In genomic region chr4:47324206-47324605, GRCm38 (mm10) we compare ENCODE assay signal across 26 mouse cellular contexts. TPM values are rescaled to one million over a fixed set of nuclear protein-coding genes. Genes with fewer than 3 reads are reported as not detected.
A peak's percentile ranks its signal among the peaks of the same experiment; 100 is the strongest.
DNase-seq lines count a peak whose midpoint lies in the region; ATAC-seq and TF ChIP-seq lines count a peak whose summit lies in the region.
"Had no signal": no experiment of that assay in that cellular context is flagged by ENCODE, and none has a peak within 500 bp of the region (broad histone marks: within the 10 kb centered on the region; RNA-seq: fewer than 3 reads in every experiment).

No protein-coding gene starts in this region.

- H3K9me3 ChIP-seq in liver, embryonic 11.5 days (ENCODE audit: control insufficient read depth, low read length) = no peaks in the 10 kb centered on the region
- H3K9me3 ChIP-seq in liver, postnatal 0 days (ENCODE audit: low read length) = no peaks in the 10 kb centered on the region
- no peaks in the 10 kb centered on the region for H3K9me3 ChIP-seq in liver, embryonic 15.5 days (replicated peaks)
- H3K9me3 ChIP-seq: embryonic facial prominence, embryonic 12.5 days; forebrain, embryonic 13.5 days; heart, embryonic 10.5 days; hindbrain, embryonic 12.5 days had no signal

- no peaks in the 10 kb centered on the region for H3K36me3 ChIP-seq in liver, embryonic 11.5 days (ENCODE audit: control insufficient read depth, insufficient read depth, low read length)
- no peaks in the 10 kb centered on the region for H3K36me3 ChIP-seq in liver, postnatal 0 days (replicated peaks; ENCODE audit: insufficient read depth, low read length)
- no peaks in the 10 kb centered on the region for H3K36me3 ChIP-seq in liver, embryonic 15.5 days (replicated peaks)
- H3K36me3 ChIP-seq: embryonic facial prominence, embryonic 12.5 days; heart, embryonic 10.5 days; hindbrain, embryonic 12.5 days had no signal

- TF ChIP-seq CTCF in liver, postnatal 0 days (IDR thresholded peaks at IDR 0.05; ENCODE audit: low read depth) = no peak

- 39% methylated on average over 1 of the region's 1 CpGs for WGBS in liver, embryonic 11.5 days
- 16% methylated on average over 1 of the region's 1 CpGs for WGBS in liver, postnatal 0 days (ENCODE audit: insufficient replicate concordance)
- WGBS in liver, embryonic 15.5 days (ENCODE audit: insufficient replicate concordance) = 11% methylated on average over 1 of the region's 1 CpGs

- no peaks in the 10 kb centered on the region for H3K27me3 ChIP-seq in liver, embryonic 11.5 days (replicated peaks; ENCODE audit: control insufficient read depth, insufficient read depth, low read length)
- no peaks in the 10 kb centered on the region for H3K27me3 ChIP-seq in liver, postnatal 0 days (ENCODE audit: insufficient read depth, low read length)
- H3K27me3 ChIP-seq in liver, embryonic 15.5 days = no peaks in the 10 kb centered on the region
- H3K27me3 ChIP-seq: CH12.LX; embryonic facial prominence, embryonic 12.5 days; forebrain, embryonic 13.5 days; hindbrain, embryonic 12.5 days; Patski had no signal

- H3K9ac ChIP-seq in liver, embryonic 11.5 days (ENCODE audit: low read depth, low read length) = no peak overlapping the region
- H3K9ac ChIP-seq in liver, postnatal 0 days (replicated peaks) = no peak overlapping the region
- no peak overlapping the region for H3K9ac ChIP-seq in liver, embryonic 15.5 days
- H3K9ac ChIP-seq: embryonic facial prominence, embryonic 12.5 days; forebrain, embryonic 13.5 days; forebrain, postnatal 0 days; hindbrain, embryonic 12.5 days had no signal

- no peak overlapping the region for H3K27ac ChIP-seq in liver, embryonic 11.5 days (ENCODE audit: low read depth, low read length)
- no peak overlapping the region for H3K27ac ChIP-seq in liver, postnatal 0 days (ENCODE audit: low read depth)
- H3K27ac ChIP-seq in liver, embryonic 15.5 days (replicated peaks) = no peak overlapping the region
- H3K27ac ChIP-seq: embryonic facial prominence, embryonic 12.5 days; forebrain, embryonic 13.5 days; heart, embryonic 10.5 days; hindbrain, embryonic 12.5 days had no signal

- no peak for DNase-seq in liver, embryonic 11.5 days (ENCODE audit: low spot score)
- no peak for DNase-seq in liver, postnatal 0 days
- no peak for DNase-seq in heart, adult 11 months
- no peak for DNase-seq in right cerebral cortex, postnatal 10 days (ENCODE audit: low spot score in 2 of 2)
- no peak for DNase-seq in embryo, embryonic 10 days (ENCODE audit: low spot score)
- DNase-seq: adrenal gland, postnatal 14 days; cerebellum, adult 18-20 months; cerebellum, adult 9-11 months; cerebellum, postnatal 36 days; embryo, embryonic 11 days; forebrain, postnatal 0 days; gastrocnemius, postnatal 14 days; heart, adult 18-20 months; heart, postnatal 10 days; heart, postnatal 4 days had no signal

- ATAC-seq in liver, embryonic 11.5 days (replicated peaks; ENCODE audit: low FRiP score) = 0 out of 2 replicates have a peak, but pooled peaks have one; percentile 31
- no peak for ATAC-seq in liver, postnatal 0 days
- ATAC-seq in erythroid progenitor cell, adult 5-6 weeks (replicated peaks; ENCODE audit: low FRiP score, poor library complexity, severe bottlenecking) = peak; percentile 54; the same call in 1 of the 2 replicates
- peak; percentile 40; the same call in 1 of the 2 replicates for ATAC-seq in liver, embryonic 15.5 days (ENCODE audit: insufficient read depth)
- ATAC-seq in megakaryocyte-erythroid progenitor cell, adult 5-6 weeks (replicated peaks; ENCODE audit: low FRiP score, low TSS enrichment, poor library complexity, severe bottlenecking) = peak; percentile 67
- ATAC-seq: activated CD4-positive, CD25-positive, alpha-beta regulatory T cell, adult 4 months; forebrain, embryonic 13.5 days; forebrain, postnatal 0 days; hindbrain, embryonic 16.5 days; Patski had no signal

- H3K4me3 ChIP-seq in liver, embryonic 11.5 days (ENCODE audit: low read depth, low read length) = no peak overlapping the region
- H3K4me3 ChIP-seq in liver, postnatal 0 days (ENCODE audit: low read depth, low read length) = no peak overlapping the region
- H3K4me3 ChIP-seq in liver, embryonic 15.5 days (replicated peaks) = no peak overlapping the region
- H3K4me3 ChIP-seq: embryonic facial prominence, embryonic 12.5 days; forebrain, embryonic 13.5 days; heart, embryonic 10.5 days; hindbrain, embryonic 12.5 days had no signal

- H3K4me1 ChIP-seq in liver, embryonic 11.5 days (replicated peaks; ENCODE audit: control insufficient read depth, insufficient read depth, low read length) = peaks cover 7% of the 10 kb centered on the region
- H3K4me1 ChIP-seq in liver, postnatal 0 days (ENCODE audit: insufficient read depth) = no peaks in the 10 kb centered on the region; the same call in 1 of the 2 replicates
- peaks cover 26% of the 10 kb centered on the region for H3K4me1 ChIP-seq in liver, embryonic 15.5 days (replicated peaks)
- H3K4me1 ChIP-seq: embryonic facial prominence, embryonic 12.5 days; forebrain, embryonic 13.5 days had no signal

- no peak for TF ChIP-seq EP300 in liver, postnatal 0 days (IDR thresholded peaks at IDR 0.05; ENCODE audit: low read depth)

- H3K4me2 ChIP-seq in liver, embryonic 11.5 days = no peak overlapping the region
- H3K4me2 ChIP-seq in liver, postnatal 0 days (ENCODE audit: low read depth, low read length) = no peak overlapping the region
- no peak overlapping the region for H3K4me2 ChIP-seq in liver, embryonic 15.5 days
- H3K4me2 ChIP-seq: embryonic facial prominence, embryonic 12.5 days; forebrain, embryonic 13.5 days; hindbrain, embryonic 12.5 days had no signal

RNA-seq across cellular contexts. Expression of gene Tgfbr1, which starts 28.8 kb away (rescaled TPM):
- 24.3 and 26.3 TPM in 2 replicates for polyA plus RNA-seq in liver, embryonic 11.5 days (2014; fragmentation: Nextera tagmentation; extraction: Ambion mirVana)
- polyA plus RNA-seq in liver, postnatal 0 days (2015; fragmentation: Nextera tagmentation; extraction: Ambion mirVana) = 3.7 and 5.2 TPM in 2 replicates
- total RNA-seq in erythroid progenitor cell, adult 5-6 weeks (2015; ENCODE audit: low replicate concordance) = 4.6 and 8.6 TPM in 2 replicates
- total RNA-seq in erythroid progenitor cell, adult 5-6 weeks (2017; ENCODE audit: low replicate concordance) = 6.4 and 7.5 TPM in 2 replicates
- polyA plus RNA-seq in liver, embryonic 15.5 days (2015; fragmentation: Nextera tagmentation; extraction: Ambion mirVana) = 4.4 and 4.9 TPM in 2 replicates
- total RNA-seq in megakaryocyte-erythroid progenitor cell, adult 5-6 weeks (2014; fragmentation: Nextera tagmentation) = 11.1 and 11.6 TPM in 2 replicates
- 8.5 and 17.7 TPM in 2 replicates for total RNA-seq in megakaryocyte-erythroid progenitor cell, adult 5-6 weeks (2017)
